Mouse (Mus musculus) telencephalon, adult 2 months (tissue): ENCODE measurements around the gene Ccdc34.

ENCODE experiments used
- DNase-seq: peaks from one replicate; pipeline ENCODE4 v3.0.0-alpha.2; 2011; ENCODE audit warnings: low read depth, low spot score

Gene Ccdc34

DNA sequence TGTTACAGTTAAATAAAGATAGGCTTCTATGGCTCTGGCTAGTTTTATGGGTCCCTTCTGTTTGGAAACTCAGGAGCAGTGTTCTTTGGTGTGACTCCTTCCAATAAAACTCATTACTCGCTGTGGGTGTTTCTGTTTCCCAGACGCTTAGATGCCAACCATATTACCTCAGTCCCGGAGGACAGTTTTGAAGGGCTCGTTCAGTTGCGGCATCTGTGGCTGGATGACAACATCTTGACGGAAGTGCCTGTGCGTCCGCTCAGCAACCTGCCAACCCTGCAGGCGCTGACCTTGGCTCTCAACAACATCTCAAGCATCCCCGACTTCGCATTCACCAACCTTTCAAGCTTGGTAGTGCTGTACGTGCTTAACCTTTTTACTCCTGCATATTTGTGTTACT is 21.2 kb upstream of the Ccdc34 start:
- no peak for DNase-seq

DNA sequence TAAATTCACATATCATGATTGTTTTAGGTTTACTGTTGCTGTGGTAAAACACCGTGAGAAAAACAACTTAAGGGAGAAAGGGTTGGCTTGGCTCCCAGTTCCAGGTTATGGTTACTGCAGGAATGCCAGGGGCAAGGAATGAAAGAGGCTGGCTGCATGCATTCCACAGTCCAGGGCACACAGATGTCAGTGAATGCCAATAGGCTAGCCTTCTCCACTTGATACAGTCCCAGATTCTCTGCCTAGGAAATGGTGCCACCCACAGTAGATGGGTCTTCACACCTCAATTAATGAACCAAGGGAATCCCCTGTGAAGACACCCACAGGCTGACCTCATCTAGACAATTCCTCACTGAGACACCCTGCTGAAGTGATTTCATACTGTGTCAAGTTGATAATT is 12.9 kb upstream of the Ccdc34 start:
- DNase-seq, result no peak

- DNase-seq, result no peak
These were observed 12.5 kb upstream of the Ccdc34 start for GRCm38 (mm10) chr2:110005164-110005563.

- DNase-seq, result no peak
These were observed 11.9 kb upstream of the Ccdc34 start for GRCm38 (mm10) chr2:110005596-110006239.

GRCm38 (mm10) chr2:110007423-110008267 is 10.0 kb upstream of the Ccdc34 start:
- no peak for DNase-seq

GRCm38 (mm10) chr2:110009449-110009848 is 8.2 kb upstream of the Ccdc34 start:
- DNase-seq, result no peak

- no peak for DNase-seq
These were observed 5.4 kb upstream of the Ccdc34 start for GRCm38 (mm10) chr2:110012184-110012725.

DNA sequence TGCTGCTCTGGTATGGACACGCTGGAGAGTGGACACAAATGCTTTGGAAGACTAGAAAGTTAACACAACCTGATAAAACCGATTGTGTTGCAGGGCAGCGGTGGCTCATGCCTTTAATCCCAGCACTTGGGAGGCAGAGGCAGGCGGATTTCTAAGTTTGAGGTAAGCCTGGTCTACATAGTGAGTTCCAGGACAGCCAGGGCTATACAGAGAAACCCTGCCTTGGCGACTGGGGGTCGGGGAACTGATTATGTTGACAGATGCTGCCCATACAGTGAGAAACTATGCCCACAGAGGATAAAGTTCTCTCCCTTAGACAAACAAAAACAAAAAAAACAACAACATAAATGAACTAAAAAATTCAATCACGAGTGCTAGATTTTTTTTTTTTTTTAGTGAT is 530 bp upstream of the Ccdc34 start:
- DNase-seq, result no peak

DNA sequence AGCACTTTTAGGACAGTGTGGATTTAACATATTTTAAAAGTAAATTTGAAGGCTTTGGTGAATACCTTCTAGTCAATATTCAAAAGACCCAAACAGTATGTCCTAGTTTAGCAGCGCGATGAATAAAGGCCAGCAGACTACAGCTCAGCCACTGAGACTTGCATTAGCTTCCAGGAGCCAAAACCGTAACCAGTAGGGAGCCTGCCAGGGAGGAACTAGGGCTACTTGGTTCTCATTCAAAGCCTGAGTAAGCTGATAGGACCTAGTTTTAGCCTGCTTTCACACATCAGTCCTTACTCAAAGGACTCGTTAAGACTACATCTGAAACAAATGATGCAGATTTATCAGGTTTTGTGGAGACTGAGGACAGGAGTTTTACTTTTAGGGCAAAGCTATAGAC is 2.0 kb downstream of the Ccdc34 start:
- no peak for DNase-seq

GRCm38 (mm10) chr2:110020430-110020829 is 2.8 kb downstream of the Ccdc34 start:
- no peak for DNase-seq

- no peak for DNase-seq
These were observed 18.6 kb downstream of the Ccdc34 start for GRCm38 (mm10) chr2:110036265-110036664.

GRCm38 (mm10) chr2:110036665-110037064 is 19.0 kb downstream of the Ccdc34 start:
- DNase-seq, result no peak

GRCm38 (mm10) chr2:110037221-110037620 is 19.6 kb downstream of the Ccdc34 start:
- DNase-seq, result no peak

DNA sequence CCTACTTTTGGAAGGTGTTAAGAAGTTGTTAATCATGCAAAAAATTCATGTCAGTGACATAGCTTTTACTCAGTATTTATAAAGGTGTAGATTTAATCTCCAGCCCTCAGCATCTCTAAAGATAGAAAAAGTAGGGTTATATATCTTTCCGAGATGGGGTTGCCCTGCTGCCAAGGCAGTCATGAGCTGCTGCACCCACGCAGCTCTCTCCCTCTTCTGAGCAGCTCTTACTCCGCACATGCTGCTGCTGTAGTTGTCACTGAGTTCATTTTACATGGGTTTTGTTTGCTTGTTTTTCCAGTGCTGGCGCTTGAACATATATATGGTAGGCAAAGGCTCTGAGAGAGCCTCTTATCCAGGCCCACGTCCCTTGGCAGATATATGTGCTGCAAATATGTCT is 20.7 kb downstream of the Ccdc34 start:
- DNase-seq, result peak; percentile 67

GRCm38 (mm10) chr2:110042861-110043760 is 25.5 kb downstream of the Ccdc34 start:
- DNase-seq, result no peak

DNA sequence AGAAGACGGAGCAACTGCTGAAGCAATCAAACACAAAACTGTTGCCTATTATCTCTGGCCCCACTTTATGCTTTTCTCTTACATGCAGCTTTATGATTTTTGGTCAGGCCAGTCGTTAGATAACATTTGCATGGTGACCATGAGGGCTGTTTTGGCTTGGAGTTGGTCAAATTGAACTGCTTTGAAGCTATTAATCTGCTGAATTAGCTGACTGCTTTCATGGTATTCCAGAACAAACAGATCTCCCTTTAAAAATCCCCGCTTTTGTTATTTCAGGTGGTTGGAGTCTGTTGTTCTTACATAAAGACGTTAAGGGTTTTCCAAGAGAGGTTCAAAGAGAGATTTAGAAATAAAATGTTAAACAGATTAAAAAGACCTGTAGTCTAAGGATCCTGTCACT is 40.8 kb downstream of the Ccdc34 start:
- no peak for DNase-seq

GRCm38 (mm10) chr2:110063131-110063530 is 45.5 kb downstream of the Ccdc34 start:
- no peak for DNase-seq

- no peak for DNase-seq
These were observed 51.3 kb downstream of the Ccdc34 start for GRCm38 (mm10) chr2:110068916-110069315.

GRCm38 (mm10) chr2:110073023-110073422 is 55.4 kb downstream of the Ccdc34 start:
- DNase-seq, result no peak

GRCm38 (mm10) chr2:110074646-110075452 is 57.2 kb downstream of the Ccdc34 start:
- no peak for DNase-seq

DNA sequence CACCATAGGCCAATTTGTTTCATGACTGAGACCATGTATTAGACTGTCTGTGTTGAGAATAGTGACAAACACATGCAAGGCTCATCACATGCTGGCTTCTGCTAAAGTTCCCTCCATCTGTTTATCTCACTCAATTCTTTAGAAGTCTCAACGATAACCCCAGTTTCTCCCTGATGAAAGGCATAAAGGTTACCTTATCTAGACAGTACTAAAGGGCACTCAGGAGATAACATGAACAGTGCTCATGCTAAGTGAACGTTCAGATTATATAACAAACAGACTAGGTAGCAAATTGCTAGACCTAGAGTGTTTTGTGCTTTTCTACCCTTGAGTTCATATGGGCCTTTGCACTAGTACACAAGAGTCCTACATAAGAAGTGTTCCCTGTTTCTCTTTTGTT is 59.6 kb downstream of the Ccdc34 start:
- no peak for DNase-seq
